Mouse (Mus musculus) heart, embryonic 16.5 days (tissue): Measurements from ENCODE around the gene Gm10277. TPM values are rescaled to one million over a fixed set of nuclear protein-coding genes. Genes with fewer than 3 reads are reported as not detected.

Source experiments
- polyA plus RNA-seq: library from polyadenylated mRNA; unstranded; fragments of >200 nt; fragmentation: Nextera tagmentation; extraction: Ambion mirVana; gene quantifications from 2 replicates; pipeline ENCODE4 v1.2.1, GENCODE M21; 2015

The Gm10277 gene
- polyA plus RNA-seq, 1 experiment from 2014 or later: 1.3 TPM

Other genes with a start within 250 kb of the Gm10277 start
- gene Taok1, start 179.9 kb downstream of the Gm10277 start, polyA plus RNA-seq: 10.1 and 12.0 TPM in 2 replicates
- gene Nufip2, start 101.6 kb downstream of the Gm10277 start, polyA plus RNA-seq: 2.9 and 3.5 TPM in 2 replicates
- gene Cryba1, start 62.5 kb downstream of the Gm10277 start, polyA plus RNA-seq: not detected in 2 replicates
- gene Myo18a, start 24.5 kb downstream of the Gm10277 start, polyA plus RNA-seq: 104 and 122 TPM in 2 replicates
- 2.9 TPM in 2 replicates for gene Pipox, start 106.3 kb upstream of the Gm10277 start, polyA plus RNA-seq
- gene Sez6, start 143.1 kb upstream of the Gm10277 start, polyA plus RNA-seq: 0.04 and 0.19 TPM in 2 replicates
- gene Phf12, start 195.0 kb upstream of the Gm10277 start, polyA plus RNA-seq: 11.6 and 12.4 TPM in 2 replicates
- gene Dhrs13, start 244.5 kb upstream of the Gm10277 start, polyA plus RNA-seq: 12.3 and 12.6 TPM in 2 replicates